Mouse (Mus musculus) liver, embryonic 14.5 days (tissue): ENCODE measurements at regions not wholly inside any gene's neighbourhood (a gene's known extent, or its start where the extent isn't known, plus 50 kb on each side); places are given as distances from the start of the nearest gene placed in this dataset.

Experiments
- ATAC-seq: fragments of 200-750 bp; cut with Nextera tagmentation; 2 replicates; pipeline ENCODE4 v1.8.0; 2017; ENCODE audit warnings: moderate number of reproducible peaks, mild to moderate bottlenecking, moderate library complexity; ENCODE audit not compliant: insufficient read depth
- DNase-seq, 3 experiments: peaks; one replicate each; pipeline ENCODE4 v3.0.0-alpha.2; 2012 to 2013; ENCODE audit warnings: low read depth in 3 of 3, low spot score in 3 of 3
- H3K27ac ChIP-seq: fragments of 300-500 bp; sonication (generic); 2 replicates; pipeline ENCODE4 v1.5.1; 2014; ENCODE audit warnings: moderate library complexity, mild to moderate bottlenecking, control low read depth, inconsistent platforms
- H3K27me3 ChIP-seq: fragments of 300-500 bp; sonication (generic); 2 replicates; pipeline ENCODE4 v1.6.1; 2014; ENCODE audit warnings: mild to moderate bottlenecking, low read length, moderate library complexity; ENCODE audit not compliant: control insufficient read depth, insufficient read depth
- H3K36me3 ChIP-seq: fragments of 300-500 bp; sonication (generic); replicated peaks from 2 replicates; pipeline ENCODE4 v1.6.1; 2014; ENCODE audit warnings: low read depth; ENCODE audit not compliant: control insufficient read depth, insufficient read depth
- H3K4me1 ChIP-seq, 2 experiments: fragments of 200-500 bp in 1 of 2; fragments of 300-500 bp in 1 of 2; sonication (generic) in 1 of 2; replicated peaks; 2 replicates each; pipeline ENCODE4 v1.6.1; 2012 to 2014; ENCODE audit warnings: antibody characterized with exemption in 1 of 2, inconsistent platforms in 1 of 2, low read length in 1 of 2; ENCODE audit not compliant: control insufficient read depth in 2 of 2, insufficient read depth in 2 of 2
- H3K4me2 ChIP-seq: fragments of 300-500 bp; sonication (generic); 2 replicates; pipeline ENCODE4 v1.6.1; 2014; ENCODE audit warnings: low read depth, mild to moderate bottlenecking, control low read depth, moderate library complexity
- H3K4me3 ChIP-seq, 2 experiments: fragments of 200-500 bp in 1 of 2; fragments of 300-500 bp in 1 of 2; sonication (generic) in 1 of 2; 2 replicates each; pipeline ENCODE4 v1.5.1; 2012 to 2014; ENCODE audit warnings: low read depth in 2 of 2, low read length in 2 of 2, mild to moderate bottlenecking in 2 of 2, control low read depth in 1 of 2, inconsistent platforms in 1 of 2, moderate library complexity in 1 of 2; ENCODE audit not compliant: insufficient read depth in 1 of 2
- H3K9ac ChIP-seq: fragments of 300-500 bp; sonication (generic); replicated peaks from 2 replicates; pipeline ENCODE4 v1.6.1; 2014; ENCODE audit warnings: mild to moderate bottlenecking, control low read depth, moderate library complexity
- H3K9me3 ChIP-seq: fragments of 300-500 bp; sonication (generic); 2 replicates; pipeline ENCODE4 v1.6.1; 2016; ENCODE audit warnings: low read length, mixed read lengths; ENCODE audit not compliant: control insufficient read depth
- CTCF ChIP-seq: IDR thresholded peaks from 2 replicates; pipeline ENCODE4 v1.5.1; 2016; ENCODE audit warnings: antibody characterized with exemption, low read depth, control low read depth
- EP300 ChIP-seq: IDR thresholded peaks from 2 replicates; pipeline ENCODE4 v1.6.1; 2016; ENCODE audit warnings: antibody characterized with exemption, low read depth
- WGBS: fragments of 180-500 bp; shearing (Covaris S2); extraction: QIAGEN DNeasy Blood & Tissue Kit; methylation state at CpG from one replicate; pipeline ENCODE4 v1.1.7; 2014; ENCODE audit not compliant: insufficient replicate concordance; 5-methylcytosine and 5-hydroxymethylcytosine counted together

DNA sequence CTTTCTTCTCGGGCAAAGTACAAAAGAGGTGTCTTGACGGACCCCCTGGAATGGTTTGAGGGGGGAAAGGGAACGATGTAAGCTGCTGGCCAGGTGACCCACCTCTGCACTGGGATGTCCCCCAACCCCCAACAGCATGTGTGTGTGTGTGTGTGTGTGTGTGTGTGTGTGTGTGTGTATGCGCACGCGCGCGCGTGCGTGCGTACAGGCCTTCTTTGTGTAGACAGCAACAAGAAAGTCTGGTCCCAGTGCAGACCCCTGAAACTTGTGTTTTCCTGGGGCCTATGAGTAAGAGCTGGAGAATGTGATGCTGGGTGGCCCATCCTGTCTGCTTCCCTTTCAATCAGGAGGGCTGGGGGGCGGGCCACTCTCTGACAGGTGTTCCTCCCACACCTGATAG lies 118.7 kb upstream of the 4930535I16Rik start:
- Histone ChIP-seq H3K4me2 (no peak overlapping the region), H3K36me3 (no peaks in the 10 kb centered on the region), H3K27ac (no peak overlapping the region), H3K9me3 (no peaks in the 10 kb centered on the region), H3K4me1 (no peaks in the 10 kb centered on the region), H3K9ac (no peak overlapping the region), H3K4me3 (no peak overlapping the region), H3K27me3 (no peaks in the 10 kb centered on the region)
- WGBS, result 60% methylated on average over 12 of the region's 12 CpGs
- DNase-seq (no peak), ATAC-seq (no peak)
- TF ChIP-seq EP300 (no peak), CTCF (no peak)

DNA sequence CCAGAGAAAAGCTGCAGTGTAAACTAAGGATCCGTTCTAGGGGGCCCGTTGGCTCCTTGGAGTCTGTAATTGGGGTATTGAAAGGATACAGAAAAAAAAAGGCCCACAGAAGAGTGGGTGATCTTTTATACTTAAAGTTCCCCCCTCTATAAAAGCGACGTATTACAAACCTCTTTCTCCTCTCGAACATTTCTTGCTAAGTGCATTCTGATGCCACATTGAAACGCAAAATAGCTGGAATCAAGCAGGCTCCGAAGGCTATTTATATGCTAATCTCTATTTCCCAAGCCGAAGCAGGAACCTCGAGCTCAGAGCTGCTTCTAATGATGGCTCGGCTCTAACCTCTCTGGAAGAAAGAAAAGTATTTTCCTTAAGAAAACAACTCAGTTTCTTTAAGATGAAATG lies 117.8 kb upstream of the 4930535I16Rik start:
- ATAC-seq (no peak), DNase-seq (no peak)
- Histone ChIP-seq H3K27me3 (no peaks in the 10 kb centered on the region), H3K36me3 (no peaks in the 10 kb centered on the region), H3K4me2 (no peak overlapping the region), H3K9ac (no peak overlapping the region), H3K4me1 (no peaks in the 10 kb centered on the region), H3K4me3 (no peak overlapping the region), H3K27ac (no peak overlapping the region), H3K9me3 (no peaks in the 10 kb centered on the region)
- 22% methylated on average over 10 of the region's 10 CpGs for WGBS
- TF ChIP-seq CTCF, result no peak
- no peak for TF ChIP-seq EP300

DNA sequence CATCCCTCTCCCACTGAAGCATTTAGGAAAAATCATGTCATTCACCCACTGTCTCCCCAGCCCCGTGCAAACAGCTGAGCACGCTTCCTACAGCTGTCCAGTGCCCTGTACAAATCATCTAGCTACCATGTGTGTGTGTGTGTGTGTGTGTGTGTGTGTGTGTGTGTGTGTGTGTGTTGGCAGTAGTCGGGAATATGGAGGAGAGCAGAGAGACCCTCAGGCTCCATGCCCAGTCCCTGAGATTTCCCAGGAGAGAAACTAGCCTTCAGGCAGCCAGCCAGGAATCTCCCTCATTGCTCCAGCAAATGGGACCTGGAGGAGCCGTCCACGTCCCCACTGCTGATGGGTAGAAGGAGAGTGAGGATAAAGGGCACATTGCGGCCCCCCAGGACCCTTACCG lies 117.4 kb upstream of the 4930535I16Rik start:
- TF ChIP-seq CTCF (no peak), EP300 (no peak)
- Histone ChIP-seq H3K4me1 (no peaks in the 10 kb centered on the region), H3K9ac (no peak overlapping the region), H3K27me3 (no peaks in the 10 kb centered on the region), H3K4me3 (no peak overlapping the region), H3K9me3 (no peaks in the 10 kb centered on the region), H3K36me3 (no peaks in the 10 kb centered on the region), H3K27ac (no peak overlapping the region), H3K4me2 (no peak overlapping the region)
- DNase-seq (no peak), ATAC-seq (no peak)
- 37% methylated on average over 7 of the region's 7 CpGs for WGBS

DNA sequence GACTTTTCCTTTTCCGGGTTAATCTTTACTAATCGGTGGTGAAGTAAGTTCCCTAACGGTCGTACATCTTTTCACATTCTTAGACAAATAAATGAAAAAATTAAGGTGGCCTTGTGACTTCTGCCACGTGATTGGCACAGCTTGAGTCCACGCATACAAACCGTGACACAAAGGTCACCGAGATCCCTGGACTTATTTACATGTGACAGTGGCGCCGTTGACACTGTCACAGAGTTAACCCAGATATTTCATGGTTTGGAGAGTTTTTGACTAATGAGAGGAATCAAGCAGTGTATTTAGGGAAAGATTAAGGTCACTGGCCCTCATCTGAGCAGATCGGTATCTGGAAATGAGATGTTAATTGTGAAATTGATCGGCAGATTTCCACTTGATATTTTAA lies 110.2 kb upstream of the 4930535I16Rik start:
- Histone ChIP-seq H3K9me3 (no peaks in the 10 kb centered on the region), H3K4me3 (no peak overlapping the region), H3K36me3 (no peaks in the 10 kb centered on the region), H3K27me3 (no peaks in the 10 kb centered on the region), H3K4me1 (no peaks in the 10 kb centered on the region), H3K27ac (no peak overlapping the region), H3K9ac (no peak overlapping the region), H3K4me2 (no peak overlapping the region)
- DNase-seq, result no peak
- TF ChIP-seq CTCF (no peak), EP300 (no peak)
- 73% methylated on average over 12 of the region's 12 CpGs for WGBS
- no peak for ATAC-seq

DNA sequence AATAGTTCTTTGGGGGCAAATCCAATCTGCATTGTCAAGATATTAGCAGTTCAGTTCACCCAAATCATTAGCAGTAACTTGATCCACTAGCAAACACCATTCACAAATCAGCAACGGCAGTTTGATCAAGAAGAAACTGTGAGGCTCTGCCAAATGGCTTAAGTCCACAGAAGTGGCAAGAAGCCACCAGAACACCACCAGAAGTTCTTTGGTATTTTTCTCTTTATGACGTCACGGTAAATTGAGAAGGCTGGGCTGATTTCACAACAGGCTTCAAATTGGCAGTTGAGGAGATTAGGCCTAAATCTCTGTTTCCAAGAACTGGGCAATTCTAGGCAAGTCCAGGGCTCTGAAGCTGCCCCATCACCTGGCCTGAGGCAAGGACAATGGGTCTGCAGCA lies 98.6 kb upstream of the 4930535I16Rik start:
- ATAC-seq (no peak), DNase-seq (no peak)
- Histone ChIP-seq H3K4me1 (no peaks in the 10 kb centered on the region), H3K4me3 (no peak overlapping the region), H3K9ac (no peak overlapping the region), H3K9me3 (no peaks in the 10 kb centered on the region), H3K36me3 (no peaks in the 10 kb centered on the region), H3K27me3 (no peaks in the 10 kb centered on the region), H3K27ac (no peak overlapping the region), H3K4me2 (no peak overlapping the region)
- TF ChIP-seq CTCF (no peak), EP300 (no peak)
- WGBS, result 69% methylated on average over 3 of the region's 3 CpGs
